Mouse (Mus musculus) Patski (cell line): ENCODE measurements around the gene Wdfy4. TPM values are rescaled to one million over a fixed set of nuclear protein-coding genes. Genes with fewer than 3 reads are reported as not detected.

Source experiments
- ATAC-seq: fragments of 100-300 bp; one replicate; pipeline ENCODE4 v1.8.0; 2021
- CTCF ChIA-PET: fragments of 350-600 bp; sonication (Branson Sonifier 250); formaldehyde crosslinking; loops from one replicate; lab custom pipeline; 2022; ENCODE audit warnings: inconsistent platforms; lab: Charles Lee
- POLR2A ChIA-PET: fragments of 350-600 bp; sonication (Branson Sonifier 250); formaldehyde crosslinking; loops from one replicate; lab custom pipeline; 2022; ENCODE audit warnings: antibody characterized with exemption, inconsistent platforms; lab: Charles Lee
- DNase-seq: peaks from one replicate; pipeline ENCODE4 v3.0.0-alpha.2; 2011; ENCODE audit warnings: low read depth, low spot score
- H3K27me3 ChIP-seq: fragments of 371-371 bp; one replicate; pipeline ENCODE4 v1.5.1; 2021
- CTCF ChIP-seq: fragments of 100-300 bp; IDR thresholded peaks from one replicate; pipeline ENCODE4 v1.5.1; 2021
- in situ Hi-C: fragments of 300-500 bp; cut with MboI; formaldehyde crosslinking; loops from 3 replicates; pipeline ENCODE4 v1.11.1; 2018; ENCODE audit warnings: low pct_unique_long_range_greater_than_20kb, mixed read lengths
- polyA plus RNA-seq: library from polyadenylated mRNA; unstranded; gene quantifications from one replicate; pipeline ENCODE4 v1.2.3, GENCODE M21; 2021

The Wdfy4 gene
- polyA plus RNA-seq, 1 experiment from 2014 or later: not detected

- ATAC-seq: no peak
- TF ChIP-seq CTCF: no peak
Observed at GRCm38 (mm10) chr14:33212958-33213309, 27.6 kb upstream of the Wdfy4 start.

GRCm38 (mm10) chr14:33212271-33212957 is 27.1 kb upstream of the Wdfy4 start:
- in situ Hi-C loops: loop anchor here (5.0 kb wide), 3 partner anchors 90 to 325 kb away; no protein-coding TSS in a partner anchor
- POLR2A ChIA-PET: interaction anchor here (0.7 kb wide), 1 partner anchor 193 kb away, joined by 3 read pairs; no protein-coding TSS in a partner anchor
- peaks cover 11% of the 10 kb centered on the region for H3K27me3 ChIP-seq
- CTCF ChIA-PET: interaction anchor here (2.7 to 4.4 kb wide), 2 partner anchors 18 to 92 kb away, joined by 11 to 47 read pairs; no protein-coding TSS in a partner anchor
- TF ChIP-seq CTCF: no peak
- no peak for DNase-seq
- ATAC-seq: no peak

More at GRCm38 (mm10) chr14:33212958-33213309, 27.6 kb upstream of the Wdfy4 start:
- DNase-seq: no peak
- CTCF ChIA-PET: interaction anchor here (1.0 to 4.4 kb wide), 4 partner anchors 18 to 167 kb away, joined by 3 to 47 read pairs (median 8); no protein-coding TSS in a partner anchor
- POLR2A ChIA-PET: no interaction called here
- H3K27me3 ChIP-seq: peaks cover 11% of the 10 kb centered on the region
- in situ Hi-C loops: loop anchor here (5.0 kb wide), 3 partner anchors 89 to 324 kb away; no protein-coding TSS in a partner anchor

GRCm38 (mm10) chr14:33210806-33211205 is 25.5 kb upstream of the Wdfy4 start:
- H3K27me3 ChIP-seq: peaks cover 6% of the 10 kb centered on the region
- in situ Hi-C loops: loop anchor here (5.0 kb wide), 3 partner anchors 91 to 326 kb away; no protein-coding TSS in a partner anchor
- no peak for TF ChIP-seq CTCF
- no peak for ATAC-seq
- CTCF ChIA-PET: interaction anchor here (0.9 kb wide), 1 partner anchor 94 kb away, joined by 3 read pairs; no protein-coding TSS in a partner anchor
- no peak for DNase-seq
- POLR2A ChIA-PET: no interaction called here

- no peak for TF ChIP-seq CTCF
- H3K27me3 ChIP-seq: peaks cover 6% of the 10 kb centered on the region
Observed at GRCm38 (mm10) chr14:33208331-33208730, 23.0 kb upstream of the Wdfy4 start.

GRCm38 (mm10) chr14:33207011-33207410 is 21.7 kb upstream of the Wdfy4 start:
- TF ChIP-seq CTCF: peak; percentile 34

More at GRCm38 (mm10) chr14:33208331-33208730, 23.0 kb upstream of the Wdfy4 start:
- in situ Hi-C loops: loop anchor here (10.0 kb wide), 1 partner anchor 594 kb away; no protein-coding TSS in a partner anchor
- ChIA-PET POLR2A (no interaction called here), CTCF (no interaction called here)
- DNase-seq (no peak), ATAC-seq (no peak)

GRCm38 (mm10) chr14:33205280-33205965 is 20.1 kb upstream of the Wdfy4 start:
- ChIA-PET CTCF (interaction anchor here (1.1 kb wide), 1 partner anchor 10 kb away, joined by 3 read pairs; no protein-coding TSS in a partner anchor), POLR2A (no interaction called here)
- no peak for DNase-seq
- peaks cover 6% of the 10 kb centered on the region for H3K27me3 ChIP-seq
- in situ Hi-C loops: loop anchor here (10.0 kb wide), 1 partner anchor 591 kb away; no protein-coding TSS in a partner anchor
- no peak for ATAC-seq
- no peak for TF ChIP-seq CTCF

More at GRCm38 (mm10) chr14:33207011-33207410, 21.7 kb upstream of the Wdfy4 start:
- CTCF ChIA-PET: interaction anchor here (1.0 to 1.3 kb wide), 3 partner anchors 75 to 162 kb away, joined by 3 to 4 read pairs (median 3); no protein-coding TSS in a partner anchor
- ATAC-seq: no peak
- H3K27me3 ChIP-seq: peaks cover 6% of the 10 kb centered on the region
- no peak for DNase-seq
- in situ Hi-C loops: loop anchor here (10.0 kb wide), 1 partner anchor 592 kb away; no protein-coding TSS in a partner anchor
- POLR2A ChIA-PET: no interaction called here

GRCm38 (mm10) chr14:33203777-33204176 is 18.5 kb upstream of the Wdfy4 start:
- no peak for TF ChIP-seq CTCF
- no peak for ATAC-seq
- POLR2A ChIA-PET: no interaction called here
- DNase-seq: no peak
- H3K27me3 ChIP-seq: no peaks in the 10 kb centered on the region
- CTCF ChIA-PET: interaction anchor here (1.2 to 1.4 kb wide), 2 partner anchors 10 kb away, joined by 3 to 4 read pairs; partner anchors contain the start of gene Arhgap22
- in situ Hi-C loops: loop anchor here (10.0 kb wide), 1 partner anchor 589 kb away; no protein-coding TSS in a partner anchor

- ChIA-PET POLR2A (no interaction called here), CTCF (interaction anchor here (1.4 kb wide), 1 partner anchor 11 kb away, joined by 3 read pairs; the partner anchor contains the start of gene Arhgap22)
- no peaks in the 10 kb centered on the region for H3K27me3 ChIP-seq
- ATAC-seq (no peak), DNase-seq (no peak)
- no peak for TF ChIP-seq CTCF
- in situ Hi-C loops: loop anchor here (10.0 kb wide), 1 partner anchor 588 kb away; no protein-coding TSS in a partner anchor
Observed at GRCm38 (mm10) chr14:33202885-33203284, 17.6 kb upstream of the Wdfy4 start.

GRCm38 (mm10) chr14:33202161-33202560 is 16.9 kb upstream of the Wdfy4 start:
- DNase-seq: no peak
- in situ Hi-C loops: loop anchor here (10.0 kb wide), 1 partner anchor 587 kb away; no protein-coding TSS in a partner anchor
- no peak for TF ChIP-seq CTCF
- H3K27me3 ChIP-seq: no peaks in the 10 kb centered on the region
- ChIA-PET CTCF (no interaction called here), POLR2A (no interaction called here)
- ATAC-seq: no peak

- in situ Hi-C loops: no loop called here
- POLR2A ChIA-PET: no interaction called here
- DNase-seq (no peak), ATAC-seq (no peak)
- no peak for TF ChIP-seq CTCF
- CTCF ChIA-PET: no interaction called here
- peaks cover 5% of the 10 kb centered on the region for H3K27me3 ChIP-seq
Observed at GRCm38 (mm10) chr14:33194241-33194640, 8.9 kb upstream of the Wdfy4 start.
